Mouse (Mus musculus) T-cell, adult 2 months (primary cell): ENCODE results near the gene Ank2.

Source experiments
- DNase-seq: peaks from one replicate; pipeline ENCODE4 v3.0.0; 2022; ENCODE audit warnings: low spot score

The Ank2 gene

DNA sequence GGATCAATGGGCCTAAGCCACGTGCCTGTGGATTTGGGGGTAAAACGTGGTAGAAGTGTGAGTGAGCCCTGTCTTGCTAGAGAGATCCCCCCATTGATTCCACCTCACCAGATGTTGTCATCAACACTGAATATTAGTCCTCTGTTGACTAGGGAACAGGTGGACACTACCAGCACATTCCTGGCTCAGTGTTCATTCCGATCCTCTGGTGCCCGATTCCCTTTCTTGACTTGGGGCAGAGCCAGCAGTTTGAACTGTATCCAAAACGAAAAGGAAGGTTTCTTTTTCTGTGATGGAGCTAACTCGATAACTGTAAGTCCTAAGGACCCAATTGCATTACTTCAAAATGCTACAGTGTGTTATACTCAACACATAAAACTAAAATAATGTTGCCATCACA, 382.9 kb downstream of the Ank2 start:
- DNase-seq = no peak

DNA sequence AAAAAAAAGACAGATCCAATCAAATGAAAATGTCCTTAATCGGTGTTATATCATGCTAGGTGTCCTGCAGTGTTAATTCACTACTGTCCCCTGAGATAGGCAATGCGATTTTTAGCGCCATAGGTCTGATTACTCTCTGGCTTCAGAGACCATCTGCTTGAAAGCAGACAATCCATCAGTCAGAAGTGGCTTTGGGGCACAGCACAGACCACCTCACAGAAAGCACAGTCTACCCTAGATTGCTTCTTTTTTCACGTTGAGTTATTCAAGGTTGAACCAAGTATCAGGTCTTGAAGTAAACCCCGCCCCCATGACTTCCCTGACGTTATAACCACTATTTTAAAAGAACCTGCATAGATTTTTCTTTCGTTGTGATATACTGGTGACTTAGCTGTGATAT, 385.9 kb downstream of the Ank2 start:
- no peak for DNase-seq

DNA sequence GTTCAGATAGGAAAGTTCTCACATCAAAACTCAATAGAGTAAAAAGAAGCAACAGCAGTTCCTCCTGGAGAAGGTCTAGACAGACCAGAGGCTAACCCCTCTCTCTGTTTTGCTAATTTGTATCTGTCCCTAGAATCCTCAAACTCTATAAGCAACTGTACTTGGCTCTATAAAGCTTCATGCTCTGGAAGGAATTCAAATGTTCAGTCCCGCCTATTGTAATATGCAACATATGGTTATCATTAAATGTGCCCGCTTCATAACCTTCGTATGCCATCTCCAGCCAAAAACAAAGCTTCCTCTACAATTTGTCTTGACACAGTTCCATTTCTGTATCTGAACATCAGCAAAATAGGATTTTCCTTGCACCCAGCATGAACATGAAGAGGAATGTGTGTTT, 389.7 kb downstream of the Ank2 start:
- DNase-seq = no peak

DNA sequence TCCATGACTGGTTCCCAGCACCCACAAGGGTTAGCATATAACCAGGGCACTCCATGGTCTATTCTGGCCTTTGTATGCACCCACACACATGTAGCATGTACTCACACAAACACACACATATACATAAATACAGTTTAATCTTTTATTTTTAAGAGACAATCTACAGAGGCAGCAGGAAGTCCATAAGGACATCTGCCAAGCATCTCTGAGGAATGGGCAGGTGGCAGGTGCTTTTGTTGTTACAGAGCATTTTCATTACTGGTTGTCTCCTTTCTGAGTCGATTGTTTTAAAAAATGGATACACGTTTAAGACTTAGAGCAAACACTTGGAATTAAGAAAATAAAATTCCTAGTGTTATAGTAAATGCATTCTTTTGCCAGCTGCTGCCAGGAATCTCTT, 390.7 kb downstream of the Ank2 start:
- DNase-seq = no peak

DNA sequence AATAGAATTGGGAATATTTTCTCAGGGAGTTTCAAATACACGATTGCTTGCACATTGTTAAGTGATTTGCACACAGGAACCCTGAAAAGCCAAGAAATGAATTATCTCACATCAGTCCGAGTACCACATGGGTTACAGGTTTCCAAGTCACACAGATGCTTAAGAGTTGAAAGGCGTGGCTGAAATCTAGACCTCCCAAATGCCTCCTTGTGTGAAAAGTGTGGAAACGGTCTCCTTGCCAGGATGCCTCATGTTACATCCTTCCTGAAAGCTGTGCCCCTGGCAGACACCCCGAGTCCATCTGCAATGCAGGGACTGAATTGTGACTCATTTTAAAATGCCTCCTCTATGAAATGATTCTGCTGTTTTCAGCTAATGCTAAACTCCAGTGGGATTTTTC, 391.9 kb downstream of the Ank2 start:
- no peak for DNase-seq

DNA sequence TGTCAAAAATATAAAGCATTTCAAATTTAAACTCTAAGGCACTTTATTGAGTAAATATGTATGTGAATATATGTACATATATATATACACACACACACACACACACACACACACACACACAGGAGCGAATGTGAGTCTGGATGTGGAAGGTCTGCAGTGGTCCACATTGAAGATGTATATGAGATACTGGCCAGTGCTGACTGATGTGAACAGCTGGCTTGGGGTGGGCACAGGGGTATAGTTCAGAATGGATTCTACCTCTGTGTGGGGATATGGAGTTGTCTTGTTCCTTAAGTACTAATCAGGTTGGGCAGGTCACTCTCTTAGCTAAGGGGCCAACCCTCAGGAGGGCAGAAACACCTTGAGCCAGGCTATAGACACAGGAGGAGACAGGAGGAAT, 397.8 kb downstream of the Ank2 start:
- DNase-seq = no peak

DNA sequence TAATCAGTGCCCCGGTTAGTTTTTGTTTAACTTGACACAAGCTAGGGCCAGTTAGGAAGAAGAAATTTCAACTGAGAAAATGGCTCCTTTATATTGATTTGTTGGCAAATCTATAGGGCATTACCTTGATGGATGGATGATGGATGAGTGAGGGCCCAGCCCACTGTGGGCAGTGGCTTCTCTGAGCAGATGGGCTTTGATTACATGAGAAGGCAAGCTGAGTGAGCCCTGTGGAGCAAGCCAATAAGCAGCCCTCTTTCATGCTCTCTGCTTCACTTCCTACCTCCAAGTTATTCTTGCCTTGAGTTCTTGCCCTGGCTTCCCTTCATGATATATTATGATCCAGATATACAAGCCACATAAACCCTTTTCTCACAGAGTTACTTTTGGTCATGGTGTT, 401.4 kb downstream of the Ank2 start:
- DNase-seq = no peak

DNA sequence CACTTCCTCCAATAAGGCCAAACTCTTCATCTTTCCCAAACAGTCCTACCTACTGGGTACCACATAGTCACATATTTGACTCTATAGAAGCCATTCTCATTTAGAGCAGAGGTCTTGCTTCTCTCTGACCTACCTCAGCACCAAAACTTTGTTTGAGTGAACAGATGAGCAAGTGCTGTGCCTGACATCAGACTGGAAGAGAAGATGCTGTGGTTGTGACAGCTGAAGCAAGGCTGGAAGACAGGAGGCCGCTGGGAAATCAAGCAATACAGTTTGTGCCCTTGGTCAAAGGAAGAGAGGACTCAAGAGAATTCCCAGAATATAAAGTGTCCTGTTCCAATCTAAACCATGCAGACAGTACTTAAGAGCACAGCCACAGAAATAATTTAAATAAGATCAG, 402.0 kb downstream of the Ank2 start:
- DNase-seq = no peak

DNA sequence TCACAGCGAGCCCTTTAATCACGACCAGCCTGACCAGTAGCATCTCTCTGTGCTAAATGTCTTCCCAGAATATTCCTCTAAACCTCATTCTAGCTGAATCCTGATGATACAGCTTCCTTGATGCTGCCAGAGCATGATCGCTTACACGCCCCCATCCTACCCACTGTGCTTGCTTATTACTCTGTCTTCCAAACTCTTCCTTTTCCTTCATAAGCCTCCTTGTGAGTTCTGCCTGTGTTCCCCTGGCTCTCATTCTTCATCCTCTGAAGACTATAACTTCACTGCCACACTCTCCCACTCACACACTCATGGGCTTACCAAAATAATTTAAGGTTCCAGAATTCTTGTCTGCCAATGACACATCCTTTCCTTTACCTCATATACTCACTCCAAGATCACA, 405.5 kb downstream of the Ank2 start:
- DNase-seq = no peak

DNA sequence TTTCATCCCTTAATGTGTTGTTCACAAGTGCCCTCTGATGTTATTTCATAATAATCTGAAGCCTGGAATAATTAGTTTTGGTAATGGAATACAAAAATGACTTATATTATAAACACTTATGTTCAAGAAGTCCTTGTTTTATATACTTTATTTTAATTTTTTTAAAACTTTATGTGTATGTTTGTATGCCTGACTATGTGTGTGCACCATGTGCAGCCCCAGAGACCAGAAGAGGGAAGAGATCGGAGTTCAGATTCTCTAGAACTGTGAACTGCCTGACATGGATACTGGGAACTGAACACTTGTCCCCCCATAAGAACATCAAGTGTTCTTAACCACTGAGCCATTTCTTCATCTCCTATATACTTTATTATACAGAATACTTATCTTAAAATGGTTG, 411.6 kb downstream of the Ank2 start:
- DNase-seq = no peak

DNA sequence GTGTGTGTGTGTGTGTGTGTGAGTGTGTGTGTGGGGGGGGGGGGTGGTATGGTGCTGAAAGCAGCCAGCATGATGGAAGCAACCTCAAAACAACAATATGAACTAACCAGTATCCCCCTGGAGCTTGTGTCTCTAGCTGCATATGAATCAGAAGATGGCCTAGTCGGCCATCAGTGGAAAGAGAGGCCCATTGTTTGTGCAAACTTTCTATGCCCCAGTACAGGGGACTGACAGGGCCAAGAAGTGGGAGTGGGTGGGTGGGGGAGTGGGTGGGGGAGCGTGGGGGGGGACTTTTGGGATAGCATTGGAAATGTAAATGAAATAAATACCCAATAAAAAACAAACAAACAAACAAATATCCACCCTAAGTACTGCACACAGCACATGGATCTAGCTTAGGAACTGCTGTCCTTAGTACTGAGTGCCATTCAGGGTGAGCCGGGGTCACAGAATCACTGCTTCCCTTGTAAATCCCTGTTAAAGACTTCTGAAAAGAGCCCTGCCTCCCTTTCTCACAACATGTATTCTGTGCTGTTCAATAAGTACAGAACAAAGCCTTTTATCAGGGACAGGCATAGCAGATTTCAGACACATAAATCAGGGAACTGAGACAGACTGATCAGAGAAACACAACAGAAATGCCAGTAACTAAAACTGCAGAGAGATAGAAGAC, 412.2 kb downstream of the Ank2 start:
- no peak for DNase-seq

DNA sequence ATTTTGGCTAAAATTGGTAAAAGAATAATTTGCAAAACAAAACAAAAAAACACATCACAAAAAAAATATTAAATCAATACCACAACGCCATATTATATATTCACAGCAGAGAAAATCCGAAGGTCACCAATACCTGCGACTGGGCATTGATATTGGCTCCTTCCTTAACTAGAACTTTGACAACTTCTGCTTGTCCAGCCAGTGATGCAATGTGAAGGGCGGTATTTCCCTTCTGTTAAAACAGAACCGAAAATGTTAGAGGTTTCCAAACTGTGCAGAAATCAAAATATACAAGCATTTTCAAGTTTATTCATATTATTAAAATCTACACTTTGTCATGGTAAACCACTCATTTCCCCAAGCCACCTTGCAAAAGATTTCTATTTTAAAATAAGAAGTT, 421.8 kb downstream of the Ank2 start:
- DNase-seq = no peak

DNA sequence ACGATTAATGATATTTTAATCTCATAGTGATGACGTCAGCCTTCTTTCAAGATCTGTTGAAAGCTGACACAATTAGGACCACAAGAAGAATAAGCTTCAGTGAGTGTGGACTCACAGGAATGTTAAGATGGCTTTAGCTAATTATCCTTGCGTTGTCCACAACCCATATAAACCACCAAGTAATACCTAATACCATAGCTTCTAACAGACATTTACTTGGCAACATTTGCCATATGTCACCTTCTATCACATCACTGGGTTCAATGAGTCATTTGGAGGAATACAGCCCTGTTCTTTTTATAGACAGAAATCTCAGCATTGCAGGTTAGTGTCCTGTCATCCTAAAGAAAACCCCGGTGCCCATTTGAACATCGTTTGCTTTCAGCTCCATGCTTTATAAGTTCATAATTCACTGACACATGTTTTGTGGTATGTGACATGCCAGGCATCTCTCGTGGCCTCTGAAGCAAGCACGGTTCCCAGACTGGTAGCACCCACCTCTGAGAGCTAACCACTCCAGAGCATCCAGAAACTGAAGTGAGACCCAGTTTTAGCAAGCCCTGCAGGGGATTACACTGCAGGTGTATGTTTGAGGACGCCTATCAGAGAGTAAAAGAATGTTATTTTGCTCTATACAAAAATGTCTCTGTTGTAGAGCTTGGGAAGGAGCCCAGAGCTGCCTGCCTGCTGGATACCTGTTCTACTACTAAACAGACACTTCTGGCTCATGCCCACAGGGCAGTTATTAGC, 423.4 kb downstream of the Ank2 start:
- DNase-seq = no peak

DNA sequence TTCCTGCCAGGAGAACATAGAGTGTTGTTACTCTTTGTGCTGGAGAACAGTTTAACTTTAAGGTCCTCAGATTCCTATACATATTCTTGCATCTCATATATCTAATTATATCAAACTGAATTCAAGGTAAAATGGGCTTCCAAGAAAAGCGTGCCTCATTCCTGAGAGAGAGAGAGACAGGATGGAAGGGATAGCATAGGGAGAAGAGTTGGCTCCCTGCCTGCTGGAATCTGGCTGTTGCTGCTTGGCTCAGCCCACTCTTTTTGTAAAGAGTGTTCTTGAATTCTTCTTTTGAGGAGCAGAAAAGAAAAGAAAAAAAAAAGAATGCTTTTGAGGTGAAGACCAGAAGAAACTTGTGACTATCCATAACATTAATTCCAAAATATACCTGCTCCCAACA, 427.7 kb downstream of the Ank2 start:
- DNase-seq = no peak

DNA sequence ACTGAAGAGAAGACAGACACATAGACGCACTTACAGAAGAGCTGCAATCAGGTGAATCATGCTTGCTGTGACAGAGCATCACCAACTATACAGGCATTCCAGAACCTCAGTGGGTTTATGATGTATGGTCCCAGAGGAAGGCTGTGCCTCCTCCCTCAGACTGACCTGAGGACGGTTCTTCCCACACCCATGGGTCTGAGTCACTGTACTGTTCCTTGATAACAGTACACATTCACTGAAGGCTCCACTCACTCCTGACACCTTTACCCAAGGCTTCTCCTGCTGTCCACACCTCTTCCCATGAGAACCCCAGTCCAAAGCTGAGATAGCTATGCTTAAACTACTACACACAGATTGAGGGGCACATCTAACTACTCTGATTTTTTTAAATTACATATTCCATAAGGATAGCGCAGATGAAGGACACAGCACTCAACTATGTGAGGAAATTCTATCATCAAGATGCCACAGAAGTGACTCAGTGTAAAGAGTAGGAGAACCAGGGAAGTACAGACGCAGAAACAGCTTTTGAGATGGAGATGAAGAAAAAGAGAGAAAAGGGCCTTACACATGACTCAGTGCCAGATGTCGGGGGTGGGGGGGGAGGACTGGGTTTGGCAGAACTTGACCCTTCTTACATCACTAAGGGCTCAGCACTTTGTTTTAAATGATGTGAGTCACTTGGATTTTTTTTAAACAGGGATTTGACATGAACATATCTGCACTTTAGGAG, 435.3 kb downstream of the Ank2 start:
- DNase-seq = no peak

DNA sequence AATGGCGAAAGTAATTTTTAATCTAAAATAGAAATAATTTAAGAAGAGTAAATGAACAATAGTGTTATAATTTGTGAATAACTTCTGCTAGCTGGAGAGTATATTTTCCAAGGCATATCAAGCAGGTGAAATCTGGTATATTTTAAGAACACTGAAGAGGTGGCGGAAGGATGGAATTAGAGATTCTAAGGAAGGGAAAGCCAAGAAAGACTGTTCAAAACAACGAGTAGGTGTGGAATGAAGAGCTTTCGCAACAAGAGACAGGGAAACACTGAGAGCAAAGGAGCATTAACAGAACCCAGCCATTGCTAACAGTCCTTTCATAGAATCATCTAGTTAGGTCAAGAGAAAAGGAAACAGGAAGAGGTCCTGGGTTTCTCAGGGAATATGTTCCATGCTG, 439.5 kb downstream of the Ank2 start:
- DNase-seq = no peak

DNA sequence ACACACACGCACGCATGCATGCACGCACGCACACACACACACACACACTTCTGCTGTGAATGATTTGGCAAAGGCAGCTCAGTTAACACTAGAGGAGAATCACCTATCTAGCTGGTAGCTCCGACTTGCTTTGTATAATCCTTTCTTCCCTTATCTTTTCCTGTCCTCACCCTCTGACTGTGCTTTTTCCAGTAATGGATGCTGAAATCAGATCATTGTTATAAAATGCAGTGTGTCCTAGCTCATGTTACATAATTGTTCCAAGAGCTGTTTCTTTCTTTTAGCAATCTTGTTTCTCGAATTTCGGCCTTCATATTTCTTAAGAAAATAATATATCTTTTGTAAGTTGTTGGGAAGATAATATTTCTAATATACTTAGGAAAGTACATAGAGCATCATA, 457.9 kb downstream of the Ank2 start:
- no peak for DNase-seq

DNA sequence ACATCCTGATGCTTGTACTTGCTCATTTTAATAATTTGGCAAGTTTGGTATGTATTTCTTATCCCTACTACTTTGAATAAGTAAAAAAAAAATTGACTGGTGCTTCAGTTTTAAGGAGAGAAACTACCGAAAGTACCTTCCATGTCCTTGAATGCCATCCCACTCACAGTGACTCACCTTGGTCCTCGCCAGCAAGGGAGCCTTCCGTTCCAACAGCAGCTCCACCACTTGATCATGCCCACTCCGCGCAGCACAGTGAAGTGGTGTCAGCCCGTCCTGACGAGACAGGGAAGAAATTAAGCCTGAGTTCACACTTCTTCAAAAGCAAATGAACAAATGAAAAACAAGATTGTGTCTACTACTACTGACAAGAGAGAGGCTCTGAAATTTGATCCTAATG, 460.6 kb downstream of the Ank2 start:
- no peak for DNase-seq

DNA sequence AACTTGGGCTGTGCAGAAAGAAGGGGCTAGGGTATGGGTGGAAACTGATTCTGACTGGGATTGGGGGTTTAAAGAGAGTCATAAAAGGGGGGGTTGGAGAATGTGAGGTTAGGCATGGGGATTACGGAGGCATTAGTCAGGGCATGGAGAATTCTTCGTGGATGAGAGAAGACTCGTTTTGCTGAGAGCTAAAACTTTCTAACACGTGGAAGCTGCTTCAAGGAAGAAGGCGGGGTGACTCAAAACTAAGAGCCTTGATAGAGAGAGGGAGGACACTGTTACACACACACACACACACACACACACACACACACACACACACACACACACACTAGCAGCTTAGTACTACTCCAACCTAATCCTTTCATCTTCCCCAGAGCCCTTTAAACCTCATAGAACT, 463.0 kb downstream of the Ank2 start:
- no peak for DNase-seq

DNA sequence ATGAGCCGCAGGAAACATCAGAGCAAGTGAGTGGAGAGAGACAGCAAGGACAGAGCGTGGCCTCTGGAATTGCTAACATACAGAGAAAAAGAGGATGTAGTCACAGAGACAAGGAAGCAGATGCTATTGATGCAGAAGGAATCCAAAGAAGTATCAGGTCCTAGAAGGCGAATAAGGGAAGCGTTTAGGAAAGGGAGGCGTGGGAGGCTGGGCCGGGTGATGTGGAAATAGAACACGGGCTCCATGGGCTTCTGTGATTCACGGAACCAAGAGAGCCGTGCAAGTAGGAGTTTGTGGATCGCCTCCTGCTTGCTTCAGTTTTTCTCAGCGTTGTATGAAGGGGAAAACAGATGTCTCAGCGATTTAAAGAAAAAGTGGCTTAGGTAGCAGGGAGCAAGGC, 463.6 kb downstream of the Ank2 start:
- no peak for DNase-seq

DNA sequence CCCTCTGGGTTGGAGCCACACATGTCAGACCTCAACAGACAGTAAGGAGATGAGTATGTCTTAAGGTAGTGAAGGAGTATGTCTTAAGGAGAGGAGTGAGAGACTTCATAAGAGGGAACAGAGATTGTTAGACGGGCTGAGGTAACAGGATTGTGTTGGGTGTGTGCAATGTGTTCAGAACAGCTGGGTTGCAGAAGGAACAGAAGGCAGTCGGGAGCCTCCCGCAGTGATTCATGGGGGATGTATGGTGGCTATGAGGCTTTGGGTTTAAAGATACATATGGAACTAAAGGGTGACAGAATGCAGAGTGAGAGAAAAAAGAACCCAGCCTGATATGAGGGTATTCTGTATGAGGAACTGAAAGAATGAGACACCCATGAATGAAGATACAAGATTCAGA, 464.2 kb downstream of the Ank2 start:
- no peak for DNase-seq

DNA sequence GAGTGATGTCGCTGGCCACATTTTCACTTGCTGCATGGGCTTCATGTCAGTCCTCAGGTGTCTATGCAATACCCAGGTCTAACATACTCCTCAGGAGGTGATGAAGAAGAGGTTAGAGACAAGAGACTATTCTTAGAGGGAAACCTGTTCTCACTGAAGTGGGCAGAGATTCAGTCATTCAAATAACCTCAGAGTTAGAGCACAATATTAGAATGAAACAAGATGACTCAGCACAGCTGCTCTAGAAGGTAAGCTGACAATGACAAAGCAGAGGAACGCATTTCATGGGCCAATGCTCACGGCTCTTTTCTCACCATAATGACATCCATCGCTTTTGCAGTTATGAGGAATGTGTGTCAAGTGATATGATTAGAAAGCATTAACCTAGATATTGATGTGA, 475.2 kb downstream of the Ank2 start:
- DNase-seq = no peak

DNA sequence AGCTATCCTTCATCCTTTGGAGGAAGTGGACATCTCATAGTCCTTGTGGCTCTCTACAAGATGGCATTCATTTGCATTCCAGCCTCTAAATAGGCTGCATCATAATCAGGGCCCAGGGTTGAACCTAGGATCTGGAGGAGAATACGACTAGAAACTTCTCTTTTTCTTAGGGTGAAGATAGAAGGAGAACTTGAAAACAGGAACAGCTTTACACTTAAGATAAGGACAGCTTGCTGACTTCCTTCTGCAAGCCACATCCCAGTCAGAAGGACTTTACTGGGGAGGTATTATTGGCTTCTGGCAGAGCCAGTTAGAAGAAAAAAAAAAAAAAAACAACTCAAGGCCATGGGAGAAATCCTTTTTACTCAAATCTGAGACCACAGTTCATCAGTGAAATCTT, 479.0 kb downstream of the Ank2 start:
- no peak for DNase-seq

DNA sequence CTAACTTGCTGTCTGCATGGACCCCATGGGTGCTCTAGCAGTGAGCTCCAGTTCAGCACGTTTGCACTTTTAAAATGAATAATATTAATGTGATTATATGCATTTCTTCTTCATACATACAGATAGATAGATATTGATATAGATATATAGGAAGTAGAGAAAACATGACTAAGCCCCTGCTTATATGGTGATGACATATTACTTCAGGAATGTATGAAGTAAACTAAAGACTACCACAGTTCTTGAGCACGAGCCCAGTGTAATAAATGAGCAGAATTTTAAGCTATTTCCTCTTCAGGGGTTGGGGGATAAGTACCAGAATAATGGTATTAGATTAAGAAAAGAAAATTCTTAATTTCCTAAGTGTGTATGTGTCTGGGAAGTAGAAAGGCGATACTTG, 479.4 kb downstream of the Ank2 start:
- no peak for DNase-seq
